Mouse (Mus musculus): ENCODE data around the gene Olfr392. TPM values are rescaled to one million over a fixed set of nuclear protein-coding genes. Genes with fewer than 3 reads are reported as not detected.

The Olfr392 gene
- not detected for total RNA-seq (2021)
- long read RNA-seq, experiment 1, result 0 reads
- long read RNA-seq, experiment 2, result 0 reads

GRCm38 (mm10) chr11:73816949-73817348 is at the start of gene Olfr392:
Olfr392 (minus strand) TSS chr11:73817049.
- no peak for DNase-seq
- intact Hi-C loops (cut with DNase I), result no loop called here

DNA sequence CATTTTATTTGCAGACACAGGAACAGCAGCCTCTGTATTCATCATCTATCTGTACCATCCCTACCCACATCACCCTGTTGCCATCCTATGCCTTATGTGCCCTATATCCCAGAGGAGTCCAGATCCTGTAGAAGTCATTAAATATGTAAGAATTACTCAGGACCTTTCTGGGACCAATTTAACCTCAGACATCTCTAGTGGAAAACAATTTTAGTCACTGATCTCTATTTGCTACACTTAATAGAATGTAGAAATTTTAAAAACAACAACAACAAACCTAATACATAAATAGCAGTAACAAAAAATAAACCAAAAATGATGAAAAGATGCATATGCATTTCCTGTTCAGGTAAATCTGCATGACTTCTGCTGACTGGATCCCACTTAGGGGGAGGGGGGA is 34.5 kb upstream of the Olfr392 start, which contains the start of gene Olfr393:
TSS of gene Olfr393 (minus strand) at position 101 of the 400 bp plus-strand sequence.
- DNase-seq, result no peak
- intact Hi-C loops (cut with DNase I), result no loop called here

DNA sequence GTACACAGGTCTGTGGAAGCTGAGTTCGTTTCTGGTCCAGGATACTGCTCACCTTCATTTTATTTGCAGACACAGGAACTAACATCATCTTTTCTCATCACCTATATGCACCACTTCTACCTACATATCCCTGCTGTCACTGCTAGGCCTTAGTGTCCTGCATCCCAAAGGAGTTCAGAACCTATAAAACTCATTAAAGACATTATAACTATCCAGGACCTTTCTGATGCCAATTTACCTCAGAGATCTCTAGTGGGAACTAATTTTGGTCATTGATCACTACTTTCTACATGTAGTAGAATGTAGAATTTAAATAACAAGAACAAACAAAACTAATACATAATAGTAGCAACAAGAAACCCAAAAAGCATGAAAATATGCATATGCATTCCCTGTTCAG is 13.9 kb downstream of the Olfr392 start, which contains the start of gene Olfr391-ps:
TSS of gene Olfr391-ps (minus strand) at position 101 of the 400 bp plus-strand sequence.
- intact Hi-C loops (cut with DNase I), result no loop called here
- no peak for DNase-seq

- intact Hi-C loops (cut with DNase I), result no loop called here
- no peak for DNase-seq
Observed at GRCm38 (mm10) chr11:73782664-73783063, 34.2 kb downstream of the Olfr392 start, which contains the start of gene Olfr390. Olfr390 (plus strand) TSS chr11:73782964.

GRCm38 (mm10) chr11:73780613-73781012 is 36.2 kb downstream of the Olfr392 start, which contains the start of gene Olfr389:
Olfr389 (minus strand) TSS chr11:73780713.
- intact Hi-C loops (cut with DNase I), result no loop called here
- no peak for DNase-seq

Other genes starting within 250 kb of the Olfr392 start
- not detected for gene Olfr385, start 224.0 kb downstream of the Olfr392 start, total RNA-seq (2021)
- not detected for gene Olfr384, start 218.5 kb downstream of the Olfr392 start, total RNA-seq (2021)
- gene Zfp735, start 128.3 kb downstream of the Olfr392 start, total RNA-seq (2021), result not detected
- not detected for gene Olfr389, start 36.3 kb downstream of the Olfr392 start, total RNA-seq (2021)
- not detected for gene Olfr390, start 34.1 kb downstream of the Olfr392 start, total RNA-seq (2021)
- gene Olfr391-ps, start 14.0 kb downstream of the Olfr392 start, total RNA-seq (2021), result not detected
- gene Olfr393, start 34.4 kb upstream of the Olfr392 start, total RNA-seq (2021), result not detected
- not detected for gene Olfr394, start 73.7 kb upstream of the Olfr392 start, total RNA-seq (2021)
- not detected for gene Olfr395, start 92.2 kb upstream of the Olfr392 start, total RNA-seq (2021)
- not detected for gene Olfr23, start 119.6 kb upstream of the Olfr392 start, total RNA-seq (2021)
- not detected for gene Olfr397, start 143.8 kb upstream of the Olfr392 start, total RNA-seq (2021)
- gene Olfr398, start 173.4 kb upstream of the Olfr392 start, total RNA-seq (2021), result not detected
- gene Olfr139, start 239.5 kb upstream of the Olfr392 start, total RNA-seq (2021), result not detected
- not detected for gene Olfr399, start 239.6 kb upstream of the Olfr392 start, total RNA-seq (2021)